Mouse (Mus musculus): Measurements from ENCODE around the gene Mei1.

GRCm38 (mm10) chr15:82146770-82147610 lies 77.2 kb downstream of the Mei1 start, which contains the start of gene Srebf2:
- no peak for TF ChIP-seq CTCF (conservative IDR thresholded peaks at IDR 0.05; ENCODE audit: low read length)
- TF ChIP-seq POU5F1 (IDR thresholded peaks at IDR 0.05; ENCODE audit: borderline replicate concordance, low read length): no peak

Data from E14TG2a.4 (cell line).